Mouse (Mus musculus): ENCODE measurements around the gene Galm. TPM values are rescaled to one million over a fixed set of nuclear protein-coding genes. Genes with fewer than 3 reads are reported as not detected.

Galm gene
- total RNA-seq (2021) = 1 to 10 TPM; 1.3 to 2.7 TPM
- long read RNA-seq, experiment 1, partial matches to known transcripts = 0 of 1 reads
- long read RNA-seq, experiment 1, other reads (novel, unspliced or antisense) = 0 of 1 reads
- long read RNA-seq, experiment 2, partial matches to known transcripts = 0 of 4 reads
- long read RNA-seq, experiment 2, other reads (novel, unspliced or antisense) = 0 of 4 reads

DNA sequence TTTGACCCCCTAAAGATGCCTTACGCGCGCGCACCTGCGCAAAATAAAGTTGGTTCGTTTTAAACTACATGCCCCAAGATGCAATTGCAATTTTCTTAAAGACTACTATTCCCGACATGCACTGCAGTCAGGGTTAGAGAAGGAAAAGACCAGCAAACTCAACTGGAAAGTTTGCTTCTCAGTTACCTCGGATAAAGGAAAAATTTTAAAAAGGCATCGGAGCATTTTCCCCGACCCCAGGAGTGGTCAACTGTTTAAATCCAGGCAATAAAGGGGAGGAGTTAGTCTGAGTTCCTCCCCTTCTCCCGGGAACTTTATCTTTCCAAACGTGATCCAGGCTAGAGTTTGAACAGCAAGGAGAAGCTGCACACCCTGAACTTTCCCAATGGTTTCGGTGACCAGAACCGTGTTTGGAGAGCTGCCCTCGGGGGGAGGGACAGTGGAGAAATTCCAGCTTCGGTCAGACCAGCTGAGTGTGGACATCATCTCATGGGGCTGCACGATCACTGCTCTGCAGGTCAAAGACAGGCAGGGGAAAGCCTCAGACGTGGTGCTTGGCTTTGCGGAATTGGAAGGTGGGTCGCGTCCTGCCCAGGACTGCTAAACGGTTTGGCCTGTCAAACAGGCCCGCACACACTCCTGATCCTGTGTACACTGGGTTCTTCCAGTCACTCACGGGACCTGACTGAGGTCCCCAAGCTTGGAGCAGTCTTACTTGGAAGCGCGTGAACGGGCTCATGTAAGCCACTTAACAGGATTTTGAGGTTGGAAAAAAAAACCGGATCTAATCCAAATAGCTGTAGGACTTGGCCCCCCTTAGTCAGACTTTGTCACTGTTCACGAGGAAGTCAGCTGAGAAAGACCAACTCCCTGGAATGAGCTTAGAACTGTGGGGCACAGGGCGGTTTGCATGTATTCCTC, at the start of gene Galm:
Gene Galm (plus strand): TSS at position 141 of the 921 bp plus-strand sequence.
- DNase-seq = peak; percentile 61

DNA sequence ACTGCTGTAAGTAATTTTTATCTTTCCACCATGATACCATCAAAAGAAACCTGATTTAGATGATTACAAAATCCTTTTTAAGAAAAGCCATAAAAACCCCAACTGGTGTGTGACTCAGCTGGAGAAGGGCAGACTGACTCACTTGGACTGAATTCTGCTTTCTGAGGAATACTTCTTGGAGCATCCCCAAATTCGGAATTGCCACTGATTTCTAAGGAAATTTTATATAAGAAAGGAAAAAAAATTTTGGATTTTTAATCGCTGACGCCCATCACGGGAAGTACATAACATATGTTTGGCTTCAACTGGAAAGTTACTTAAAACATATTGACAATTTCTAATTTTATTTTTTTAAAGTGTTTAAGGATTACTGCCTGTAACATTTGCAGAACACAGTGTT, 48.5 kb upstream of the Galm start:
- DNase-seq = no peak

DNA sequence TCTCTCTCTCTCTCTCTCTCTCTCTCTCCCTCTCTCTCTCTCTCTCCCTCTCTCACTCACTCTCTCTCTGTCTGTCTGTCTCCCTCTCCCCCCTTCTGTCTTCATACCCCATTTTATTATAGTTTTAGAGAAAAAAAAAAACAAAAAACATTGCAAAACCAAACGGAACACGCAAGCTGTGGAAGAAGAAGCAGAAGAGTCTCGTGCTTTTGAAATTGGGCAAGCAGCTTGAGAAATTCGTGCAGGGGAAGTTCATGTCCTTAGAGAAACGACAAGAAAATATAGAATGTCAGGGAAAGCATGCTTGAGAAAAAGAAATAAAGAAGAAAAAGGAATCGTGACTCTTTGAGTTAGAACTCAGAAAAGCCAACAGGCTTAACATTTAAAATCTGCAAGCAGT, 44.0 kb upstream of the Galm start:
- no peak for DNase-seq

DNA sequence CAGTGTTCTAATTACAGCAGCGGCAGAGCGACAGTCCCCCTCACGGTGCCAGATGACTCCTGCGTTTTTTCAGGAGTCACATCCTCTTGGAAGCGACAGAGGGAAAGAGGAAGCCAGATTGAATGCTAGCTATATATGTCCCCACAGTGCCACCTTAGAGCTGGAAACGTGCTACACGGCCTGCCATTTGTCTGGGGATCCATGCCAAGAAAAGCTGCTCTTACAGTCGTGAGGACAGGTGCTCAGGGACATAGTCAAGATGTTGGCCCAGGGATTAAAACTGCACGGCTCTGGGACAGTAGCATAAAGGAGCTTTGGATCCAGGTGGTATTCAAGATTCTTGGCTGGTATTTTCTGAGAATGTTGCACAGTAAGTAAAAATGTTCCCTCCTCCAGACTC, 42.8 kb upstream of the Galm start:
- no peak for DNase-seq

DNA sequence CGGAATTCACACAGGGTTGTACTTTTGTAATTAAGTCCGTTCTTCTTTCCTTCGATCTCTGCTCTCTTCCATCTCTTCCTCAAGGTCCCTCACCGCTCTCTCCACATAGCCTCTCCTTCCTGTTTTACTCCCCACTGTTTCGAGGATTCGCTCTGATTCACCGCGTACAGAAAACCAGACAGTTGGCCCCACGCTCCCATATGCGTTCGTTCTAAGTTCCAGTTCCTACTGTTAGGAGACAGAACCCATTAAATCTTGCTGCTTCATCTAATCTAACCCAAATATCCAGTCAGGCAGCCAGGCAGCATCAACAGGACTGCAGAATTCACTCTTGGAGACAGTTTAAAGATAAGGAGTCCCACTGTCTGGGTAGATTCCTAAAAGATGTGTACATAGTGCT, 40.7 kb upstream of the Galm start:
- DNase-seq = no peak

DNA sequence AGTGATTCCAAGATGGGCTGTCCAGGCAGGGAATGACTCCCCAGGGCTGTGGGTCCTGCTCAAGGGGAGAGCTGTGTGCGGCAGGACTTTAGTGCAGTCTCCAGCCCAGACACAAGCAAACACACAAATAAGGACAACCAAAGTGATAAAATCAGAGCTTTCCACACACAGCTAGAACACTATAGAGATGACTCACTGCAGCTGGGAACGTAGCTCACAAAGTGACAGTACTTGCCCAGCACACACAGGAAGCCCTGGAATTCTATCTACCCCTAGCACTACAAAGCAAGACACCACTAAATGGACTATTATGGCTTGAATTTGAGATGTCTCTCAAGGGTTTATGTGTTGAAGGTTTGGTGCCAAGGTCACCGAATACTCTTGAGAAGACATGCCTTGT, 39.1 kb upstream of the Galm start:
- DNase-seq = no peak

DNA sequence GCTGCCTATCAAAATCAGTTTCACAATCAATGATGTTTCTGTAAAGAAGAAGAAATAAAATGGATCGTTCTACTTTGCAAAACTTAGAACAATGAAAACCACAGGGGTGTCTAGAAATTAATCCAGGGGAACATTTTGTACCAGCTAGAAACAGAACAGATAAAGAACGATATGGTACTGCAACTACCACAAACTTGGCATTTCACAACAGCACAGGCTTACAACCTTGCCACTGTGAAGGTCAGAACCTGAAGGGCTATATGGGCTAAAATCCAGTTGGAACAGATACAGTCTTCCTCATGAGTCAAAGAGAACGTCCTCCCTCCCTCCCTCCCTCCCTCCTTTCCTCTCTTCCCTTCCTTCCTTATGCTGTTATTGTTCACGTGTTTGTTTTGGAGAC, 36.7 kb upstream of the Galm start:
- DNase-seq = no peak

DNA sequence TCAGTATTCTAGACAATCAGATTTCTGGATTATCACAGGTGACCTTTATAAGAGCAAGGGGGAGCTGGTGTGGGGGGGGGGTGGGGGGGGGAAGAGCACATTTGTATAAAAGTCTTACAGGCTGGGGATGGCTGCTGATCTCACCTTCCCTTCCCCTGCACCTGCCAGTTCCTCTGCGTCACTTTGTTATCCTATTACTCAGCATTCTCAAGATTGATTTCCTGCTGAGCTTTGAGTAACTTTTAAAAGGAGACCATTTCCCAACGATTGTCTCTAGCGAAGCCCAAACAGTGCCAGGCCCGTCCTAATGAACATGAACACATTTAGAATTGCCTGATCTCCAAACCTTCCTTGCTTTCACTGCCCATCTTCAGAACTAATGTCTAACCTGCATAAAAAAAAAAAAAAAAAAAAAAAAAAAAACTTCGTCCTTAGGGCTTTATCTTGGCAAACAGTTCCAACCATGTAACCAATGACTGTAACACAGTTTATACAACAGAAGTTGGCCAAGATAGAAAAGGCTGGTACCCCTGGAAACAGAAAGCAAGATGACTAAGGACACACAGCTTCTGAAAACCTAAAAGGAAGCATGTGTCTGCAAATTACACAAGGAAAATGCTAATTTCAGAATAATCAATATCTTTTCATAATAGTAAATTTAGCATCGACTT, 35.3 kb upstream of the Galm start:
- no peak for DNase-seq

DNA sequence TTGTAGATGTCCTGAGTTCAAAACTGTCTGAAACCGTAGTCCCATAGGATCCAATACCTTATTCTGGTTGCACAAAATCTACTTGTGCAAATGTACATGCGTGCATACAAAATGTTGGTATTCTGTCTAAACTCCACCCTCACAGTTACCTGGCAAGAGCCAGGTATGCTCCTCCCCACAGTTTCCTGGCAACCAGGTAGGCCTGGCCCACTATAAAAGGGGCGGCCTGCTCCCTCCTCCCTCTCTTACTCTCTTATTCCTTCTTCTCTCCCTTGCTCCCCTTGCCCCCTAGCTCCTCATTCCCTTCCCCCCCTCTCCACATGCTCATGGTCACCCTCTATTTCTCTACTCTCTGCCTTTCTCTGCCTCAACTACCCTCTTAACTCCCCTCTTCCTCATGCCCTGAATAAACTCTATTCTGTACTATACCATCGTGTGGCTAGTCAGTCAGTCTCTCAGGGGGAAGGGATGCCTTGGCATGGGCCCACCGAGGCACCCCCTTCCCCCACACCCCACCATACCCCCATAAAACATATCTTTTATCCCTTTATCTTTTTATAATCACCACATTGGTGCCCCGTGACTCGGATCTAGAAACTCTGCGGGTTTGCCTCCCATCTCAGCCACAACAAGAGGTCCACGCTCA, 31.9 kb upstream of the Galm start:
- no peak for DNase-seq

DNA sequence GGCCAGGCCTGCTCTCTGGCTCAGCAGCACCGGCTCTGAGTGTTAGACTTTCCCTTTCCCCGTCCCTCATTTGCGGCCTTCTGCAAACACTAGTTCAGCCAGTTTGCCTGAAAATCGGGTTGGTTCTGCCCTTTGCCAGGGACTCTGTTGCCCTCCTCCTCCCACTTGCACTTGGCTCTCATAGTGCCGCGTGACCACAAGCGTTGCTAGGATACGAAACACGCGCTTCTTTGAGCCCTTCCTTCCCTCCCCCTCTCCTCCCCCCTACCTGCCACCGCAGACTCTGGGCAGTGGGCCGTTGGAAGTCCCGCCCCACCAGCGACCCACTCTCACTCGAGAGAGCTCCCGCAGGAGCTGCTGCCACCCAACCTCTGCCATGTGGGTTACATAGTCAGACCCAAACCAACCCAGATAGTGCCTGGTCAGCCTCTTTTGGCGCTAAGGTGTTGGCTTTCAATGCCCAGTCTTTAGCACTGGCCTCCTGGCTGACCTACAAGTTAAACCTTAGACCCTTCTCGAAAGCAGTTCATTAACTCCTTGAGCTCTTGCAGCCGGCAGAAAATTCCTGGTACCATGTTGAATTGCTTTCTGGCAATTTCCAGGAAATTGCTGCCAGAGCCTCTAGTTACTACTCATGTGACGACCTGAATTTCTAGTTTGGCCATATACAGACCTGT, 31.1 kb upstream of the Galm start:
- peak; percentile 24 for DNase-seq

DNA sequence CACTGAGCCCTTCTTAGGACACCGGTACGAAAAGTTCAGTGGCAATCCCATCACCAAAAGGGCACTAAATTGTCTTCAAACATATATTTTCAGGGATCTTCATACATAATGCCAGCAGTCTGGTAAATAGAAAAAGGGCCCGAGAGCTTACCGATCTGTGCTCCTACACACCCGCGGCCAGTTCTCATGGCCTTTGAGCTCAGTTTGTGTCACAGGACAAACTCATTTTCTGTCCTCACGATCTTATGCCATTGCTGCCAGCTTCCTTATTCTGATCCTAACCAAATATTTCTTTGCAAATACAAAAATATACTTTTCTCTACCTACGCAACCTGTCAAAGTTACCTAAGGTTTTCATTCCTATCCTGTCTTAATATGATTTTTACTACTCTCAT, 30.6 kb upstream of the Galm start:
- DNase-seq = no peak

DNA sequence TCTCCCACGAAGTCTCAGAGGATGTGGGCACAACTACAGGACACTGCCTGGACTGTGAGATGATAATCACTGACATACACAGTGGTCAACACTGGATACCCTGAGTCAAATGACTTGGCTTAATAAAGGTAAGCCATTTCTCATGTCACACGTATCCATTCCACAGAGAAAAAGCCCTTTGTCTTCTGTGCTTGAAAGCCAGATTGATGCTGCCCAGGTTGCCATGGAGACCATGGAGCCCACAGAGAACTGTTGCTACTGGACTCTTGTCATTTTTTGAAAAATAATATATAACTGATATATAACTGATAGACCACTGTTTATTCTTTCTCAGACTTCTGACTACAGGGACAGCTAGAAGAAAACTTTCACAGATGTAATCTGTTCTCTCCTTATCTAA, 30.1 kb upstream of the Galm start:
- DNase-seq = no peak

DNA sequence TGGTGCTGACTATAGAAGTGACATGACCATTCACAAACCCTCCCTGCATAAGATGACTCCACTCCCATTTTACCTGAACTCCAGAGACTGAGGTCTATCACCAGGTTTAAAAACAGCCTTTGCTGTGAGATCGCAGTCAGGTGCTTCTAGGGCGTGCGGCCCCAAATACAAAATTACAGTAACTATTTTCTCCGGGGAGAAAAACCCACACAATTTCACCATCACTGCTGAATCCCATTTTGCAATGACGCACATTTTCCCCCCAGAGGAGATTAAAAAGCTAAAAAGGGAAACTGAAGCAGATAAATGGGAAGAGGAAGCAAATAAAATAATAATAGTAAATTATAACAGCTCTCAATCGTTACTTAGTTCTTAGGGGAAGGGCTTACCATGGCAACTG, 27.4 kb upstream of the Galm start:
- no peak for DNase-seq

DNA sequence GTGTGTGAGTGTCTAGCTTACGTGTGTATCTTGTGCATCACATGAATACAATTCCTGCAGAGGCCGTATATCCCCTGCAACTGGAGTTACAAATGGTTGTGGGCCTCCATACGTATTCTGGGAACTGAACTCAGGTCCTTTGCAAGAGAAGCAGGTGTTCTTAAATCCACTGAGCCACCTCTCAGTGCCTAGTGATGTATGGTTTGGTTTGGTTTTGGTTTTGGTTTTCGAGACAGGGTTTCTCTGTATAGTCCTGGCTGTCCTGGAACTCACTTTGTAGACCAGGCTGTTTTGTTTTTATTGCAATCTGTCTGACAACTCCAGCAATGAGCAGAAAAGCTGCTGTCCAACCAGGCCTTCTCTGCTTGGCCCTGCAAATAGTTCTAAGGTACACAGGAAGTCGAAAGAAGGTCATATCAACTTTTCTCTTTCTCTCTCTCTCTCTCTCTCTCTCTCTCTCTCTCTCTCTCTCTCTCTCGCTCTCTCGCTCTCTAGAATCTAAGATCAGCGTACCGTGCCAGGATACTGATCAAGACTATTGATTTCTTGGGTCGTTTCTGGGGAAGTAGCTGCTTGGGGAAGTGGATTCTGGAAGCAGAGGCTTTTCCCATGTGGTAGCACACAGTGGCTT, 21.8 kb upstream of the Galm start:
- DNase-seq = no peak

DNA sequence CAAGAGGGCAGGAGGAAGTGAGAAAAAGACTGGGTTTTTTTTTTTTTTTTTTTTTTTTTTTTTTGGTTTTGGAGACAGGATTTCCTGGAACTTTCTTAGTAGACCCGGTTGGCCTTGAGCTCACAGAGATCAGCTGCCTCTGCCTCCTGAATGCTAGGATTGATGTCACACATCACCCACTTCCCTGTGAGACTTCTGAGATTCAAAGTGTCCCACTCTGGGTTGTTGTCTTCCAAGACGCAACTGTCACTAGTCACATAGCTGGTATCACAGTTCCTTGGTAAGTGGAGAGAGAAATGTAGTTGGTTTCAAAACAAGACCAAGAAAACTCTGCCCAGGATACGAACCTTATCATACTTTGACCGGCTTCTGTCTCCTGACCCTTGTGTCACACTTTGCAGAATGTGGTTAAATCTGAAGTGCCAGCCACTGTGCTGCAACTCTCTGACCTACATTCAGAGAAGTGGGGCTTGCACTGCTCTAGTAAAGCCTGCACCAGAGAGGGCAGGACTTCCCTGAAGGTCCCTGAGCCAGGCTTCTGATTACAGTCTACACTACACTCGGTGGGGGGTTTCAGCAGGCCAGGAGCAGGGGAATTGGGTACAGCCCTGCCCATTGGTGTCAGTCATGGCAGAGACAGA, 14.5 kb upstream of the Galm start:
- no peak for DNase-seq

DNA sequence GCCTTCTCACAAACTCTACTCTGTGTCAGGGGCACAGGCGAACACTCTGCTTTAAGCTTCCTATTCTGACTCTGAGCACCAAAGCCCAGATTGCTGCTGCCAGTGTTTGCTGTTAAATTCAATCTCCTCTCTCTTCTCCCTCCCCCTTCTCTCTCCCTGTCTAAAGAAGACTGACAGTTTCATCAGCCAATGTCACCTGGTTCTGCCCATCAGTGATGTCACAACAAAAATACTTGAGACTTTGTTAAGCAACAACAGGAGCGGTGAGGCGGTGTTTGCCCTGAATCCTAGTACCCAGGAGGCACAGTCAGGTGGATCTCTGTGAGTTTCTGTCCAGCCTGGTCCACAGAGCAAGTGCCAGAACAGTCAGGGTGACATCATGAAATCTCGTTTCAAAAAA, 13.8 kb upstream of the Galm start:
- DNase-seq = no peak

DNA sequence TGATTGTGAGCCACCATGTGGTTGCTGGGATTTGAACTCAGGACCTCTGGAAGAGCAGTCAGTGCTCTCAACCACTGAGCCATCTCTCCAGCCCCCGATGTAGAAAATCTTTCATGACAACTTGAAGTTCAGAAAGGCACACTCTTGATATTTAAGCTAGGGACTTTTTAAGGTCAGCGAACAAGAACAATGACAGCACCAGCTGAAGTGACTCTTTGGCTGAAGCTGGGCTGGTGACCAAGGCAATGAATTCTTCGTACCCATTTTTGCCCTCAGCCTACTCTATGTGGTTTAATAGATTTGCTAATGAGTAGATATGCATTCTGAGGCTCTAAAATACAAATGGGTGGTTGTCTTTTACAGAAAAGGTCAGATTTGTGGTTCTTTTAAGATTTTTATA, 6.9 kb upstream of the Galm start:
- DNase-seq = no peak

DNA sequence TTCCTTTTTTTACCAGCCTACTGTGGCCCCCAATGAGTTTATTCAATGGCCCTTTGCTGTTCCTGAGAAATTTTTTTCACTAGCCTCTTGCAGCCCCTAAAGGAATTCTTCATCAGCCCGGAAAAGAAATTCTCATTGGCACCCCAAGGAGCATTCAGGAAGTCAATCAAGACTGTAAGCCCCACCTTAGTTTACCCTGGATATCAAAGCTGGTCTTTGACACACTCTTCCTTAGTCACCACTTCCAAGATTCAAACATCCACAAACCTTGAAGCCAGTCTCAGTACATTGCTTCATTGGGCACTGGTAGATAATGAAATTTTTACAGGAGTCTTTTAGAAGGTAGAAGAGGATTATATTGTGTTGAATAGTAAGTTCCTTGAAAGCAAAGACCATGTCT, 5.4 kb upstream of the Galm start:
- DNase-seq = no peak

DNA sequence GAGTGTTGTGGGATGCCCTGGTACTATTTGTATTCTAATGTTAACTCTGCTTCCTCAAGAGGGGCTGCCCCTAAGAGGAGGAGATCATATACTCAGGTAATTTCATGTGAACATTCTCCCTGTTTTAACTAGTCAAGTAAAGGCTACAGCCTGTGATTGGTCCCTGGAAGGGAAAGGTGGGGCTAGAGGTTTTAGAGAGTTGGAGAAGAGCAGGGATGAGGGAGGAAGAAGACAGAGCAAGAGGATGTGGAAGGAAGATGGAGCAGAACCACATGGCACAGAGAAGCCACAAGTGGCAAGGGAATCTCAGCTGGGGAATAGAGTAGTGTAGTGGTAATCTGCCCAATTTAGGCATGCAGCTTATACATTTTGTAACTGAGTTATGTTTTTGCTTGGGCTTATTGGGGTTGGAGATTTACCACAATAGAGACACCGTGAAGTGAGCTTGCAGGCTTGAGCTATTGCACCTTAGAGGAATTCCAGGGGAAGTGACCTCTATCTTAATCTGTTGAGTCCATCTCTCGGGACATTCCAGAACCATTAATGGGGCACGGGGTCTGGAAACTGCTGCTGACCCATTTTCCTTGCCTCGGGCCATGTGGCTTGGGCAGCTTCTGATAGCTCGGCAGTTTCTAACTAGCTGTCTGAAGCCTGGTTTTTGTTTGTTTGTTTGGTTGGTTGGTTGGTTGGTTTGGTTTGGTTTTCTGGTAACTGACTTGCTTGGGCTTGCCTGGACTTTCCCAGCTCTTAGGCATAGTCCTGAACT, 2.1 kb upstream of the Galm start:
- no peak for DNase-seq

DNA sequence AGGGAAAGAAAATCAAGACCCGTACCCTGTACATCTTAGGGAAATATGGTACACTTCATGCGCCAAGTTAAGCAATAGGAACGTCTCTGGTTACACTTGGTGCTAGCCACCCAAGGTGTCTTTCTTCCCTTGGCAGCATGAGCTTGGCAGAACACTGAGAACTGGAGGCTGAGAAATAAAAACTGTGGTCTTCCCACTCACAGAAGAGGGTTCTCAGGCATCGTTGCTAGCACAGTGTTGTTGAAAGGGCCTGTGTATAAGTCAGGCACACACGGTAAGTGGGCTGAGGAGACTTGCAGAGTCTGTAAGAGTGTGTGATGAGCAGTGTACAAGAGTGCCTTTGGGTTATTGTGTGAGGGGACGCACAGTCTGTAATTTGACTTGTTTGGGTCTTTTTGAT, 1.1 kb upstream of the Galm start:
- no peak for DNase-seq
